Mouse (Mus musculus) neutrophil, adult 83 days (primary cell): ENCODE measurements around the gene Gnaz. TPM values are rescaled to one million over a fixed set of nuclear protein-coding genes. Genes with fewer than 3 reads are reported as not detected.

ENCODE experiments used
- total RNA-seq, 2 experiments: library from RNA; stranded (reverse); gene quantifications; one replicate each; pipeline ENCODE4 v1.2.4; 2023

The Gnaz gene
- under 1 TPM; 0.20 TPM for total RNA-seq

GRCm38 (mm10) chr10:74966850-74967451, at the start of gene Gnaz:
TSS of gene Gnaz (plus strand) at chr10:74967177.

GRCm38 (mm10) chr10:75032395-75032794, 65.4 kb downstream of the Gnaz start, which contains the start of gene Rsph14:
TSS of gene Rsph14 (minus strand) at chr10:75032586.

GRCm38 (mm10) chr10:75036883-75037379, 70.0 kb downstream of the Gnaz start, which contains the start of gene Rab36:
TSS of gene Rab36 (plus strand) at chr10:75037058.

GRCm38 (mm10) chr10:75060217-75060842, 93.4 kb downstream of the Gnaz start, which contains the start of gene Bcr:
TSS of gene Bcr (plus strand) at chr10:75060592.

Other genes starting within 250 kb of the Gnaz start
- gene Rsph14, start 65.4 kb downstream of the Gnaz start, total RNA-seq, result not detected
- 1 to 10 TPM; 2.7 to 4.7 TPM for gene Rab36, start 69.9 kb downstream of the Gnaz start, total RNA-seq
- 10 to 100 TPM; 15.4 to 20.7 TPM for gene Bcr, start 93.4 kb downstream of the Gnaz start, total RNA-seq
- gene Specc1l, start 244.9 kb downstream of the Gnaz start, total RNA-seq, result 10 to 100 TPM; 16.4 to 17.6 TPM